Mouse (Mus musculus): Measurements from ENCODE around the gene Ube4b. TPM values are rescaled to one million over a fixed set of nuclear protein-coding genes. Genes with fewer than 3 reads are reported as not detected.

Ube4b gene
- polyA plus RNA-seq, 1 experiment from 2014 or later: 53.3 TPM

DNA sequence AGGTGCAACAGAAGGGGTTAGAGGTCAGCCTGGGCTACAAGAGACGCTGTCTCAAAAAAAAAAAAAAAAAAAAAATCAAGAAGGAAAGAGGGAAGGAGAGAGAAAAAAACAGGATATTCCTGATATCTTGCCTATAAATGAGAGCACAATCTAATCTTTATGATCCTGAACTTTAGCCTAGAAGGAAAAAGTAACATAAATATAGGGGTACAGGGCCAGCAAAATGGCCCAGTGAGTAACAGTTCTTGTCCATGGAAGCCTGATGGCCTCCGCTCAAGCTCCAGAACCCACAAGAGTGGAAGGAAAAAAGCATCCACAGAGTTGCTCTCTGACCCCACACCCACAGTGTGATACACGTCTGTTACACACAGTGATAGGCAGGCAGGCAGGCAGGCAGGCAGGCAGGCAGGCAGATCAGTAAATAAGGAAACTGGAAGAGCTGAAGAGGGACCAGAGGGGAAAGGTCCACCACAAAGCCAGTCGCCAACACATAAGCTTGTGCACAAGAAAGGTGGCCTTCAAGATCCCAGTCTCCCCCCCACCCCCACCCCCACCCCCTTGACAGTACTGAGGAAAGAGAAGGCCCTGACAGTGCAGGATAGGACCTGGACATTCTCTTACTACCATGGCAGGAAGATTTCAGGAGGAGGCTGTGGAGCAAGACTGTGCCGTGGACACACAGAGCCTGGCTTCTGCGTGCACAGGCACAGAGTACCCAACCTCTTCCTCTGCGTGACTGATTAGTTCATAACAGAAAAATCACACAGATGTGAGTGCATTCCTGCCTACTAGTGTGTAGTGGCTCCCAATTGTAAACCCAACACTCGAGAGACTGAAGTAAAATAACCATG lies 140.0 kb downstream of the Ube4b start:
- Histone ChIP-seq H3K4me2 (replicated peaks; ENCODE audit: low read depth, low read length) (no peak overlapping the region), H3K27ac (ENCODE audit: low read depth, low read length) (no peak overlapping the region), H3K9me3 (ENCODE audit: control insufficient read depth, low read length) (no peaks in the 10 kb centered on the region), H3K27me3 (ENCODE audit: control insufficient read depth, insufficient read depth, low read length) (no peaks in the 10 kb centered on the region), H3K4me3 (ENCODE audit: low read depth, low read length) (no peak overlapping the region), H3K36me3 (ENCODE audit: control insufficient read depth, insufficient read depth, low read length) (peaks cover 5% of the 10 kb centered on the region; the same call in 1 of the 2 replicates), H3K9ac (ENCODE audit: low read depth, low read length) (no peak overlapping the region), H3K4me1 (replicated peaks; ENCODE audit: control insufficient read depth, insufficient read depth, low read length) (no peaks in the 10 kb centered on the region)
- 79% methylated on average over 8 of the region's 8 CpGs for WGBS
- DNase-seq (ENCODE audit: low spot score): no peak
- no peak for ATAC-seq (ENCODE audit: low FRiP score)

- Histone ChIP-seq H3K27ac (ENCODE audit: low read depth, low read length) (no peak overlapping the region), H3K4me1 (replicated peaks; ENCODE audit: control insufficient read depth, insufficient read depth, low read length) (no peaks in the 10 kb centered on the region), H3K4me2 (replicated peaks; ENCODE audit: low read depth, low read length) (no peak overlapping the region), H3K9me3 (ENCODE audit: control insufficient read depth, low read length) (no peaks in the 10 kb centered on the region), H3K9ac (ENCODE audit: low read depth, low read length) (no peak overlapping the region), H3K4me3 (ENCODE audit: low read depth, low read length) (no peak overlapping the region), H3K36me3 (ENCODE audit: control insufficient read depth, insufficient read depth, low read length) (peaks cover 2% of the 10 kb centered on the region; the same call in 1 of the 2 replicates), H3K27me3 (ENCODE audit: control insufficient read depth, insufficient read depth, low read length) (no peaks in the 10 kb centered on the region)
- no peak for DNase-seq (ENCODE audit: low spot score)
- ATAC-seq (ENCODE audit: low FRiP score): no peak
- 93% methylated on average over 1 of the region's 1 CpGs for WGBS
Measured at GRCm38 (mm10) chr4:149285691-149286090, 140.9 kb downstream of the Ube4b start.

DNA sequence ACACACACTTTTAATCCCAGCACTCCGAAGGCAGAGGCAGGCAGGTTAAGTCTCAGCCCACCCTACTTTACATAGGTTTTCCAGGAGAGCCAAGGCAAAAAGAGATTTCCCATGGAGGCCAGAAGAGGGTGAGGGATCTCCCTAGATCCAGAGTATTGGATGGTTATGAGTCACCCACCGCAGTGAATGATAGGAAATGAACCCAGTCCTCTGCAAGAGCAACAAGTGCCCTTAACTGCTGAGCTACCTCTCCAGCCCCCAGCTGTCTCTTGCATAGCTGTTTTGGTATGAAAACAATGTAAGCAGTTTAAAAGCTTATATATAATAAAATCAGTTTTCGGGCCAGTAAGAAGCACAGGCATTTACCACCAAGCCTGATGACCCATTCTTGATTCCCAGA lies 143.5 kb downstream of the Ube4b start:
- Histone ChIP-seq H3K4me3 (ENCODE audit: low read depth, low read length) (no peak overlapping the region), H3K9ac (ENCODE audit: low read depth, low read length) (no peak overlapping the region), H3K4me1 (replicated peaks; ENCODE audit: control insufficient read depth, insufficient read depth, low read length) (no peaks in the 10 kb centered on the region), H3K36me3 (ENCODE audit: control insufficient read depth, insufficient read depth, low read length) (no peaks in the 10 kb centered on the region), H3K4me2 (replicated peaks; ENCODE audit: low read depth, low read length) (no peak overlapping the region), H3K27me3 (ENCODE audit: control insufficient read depth, insufficient read depth, low read length) (no peaks in the 10 kb centered on the region), H3K27ac (ENCODE audit: low read depth, low read length) (no peak overlapping the region), H3K9me3 (ENCODE audit: control insufficient read depth, low read length) (no peaks in the 10 kb centered on the region)
- ATAC-seq (ENCODE audit: low FRiP score) (no peak), DNase-seq (ENCODE audit: low spot score) (no peak)
- 87% methylated on average over 3 of the region's 3 CpGs for WGBS

DNA sequence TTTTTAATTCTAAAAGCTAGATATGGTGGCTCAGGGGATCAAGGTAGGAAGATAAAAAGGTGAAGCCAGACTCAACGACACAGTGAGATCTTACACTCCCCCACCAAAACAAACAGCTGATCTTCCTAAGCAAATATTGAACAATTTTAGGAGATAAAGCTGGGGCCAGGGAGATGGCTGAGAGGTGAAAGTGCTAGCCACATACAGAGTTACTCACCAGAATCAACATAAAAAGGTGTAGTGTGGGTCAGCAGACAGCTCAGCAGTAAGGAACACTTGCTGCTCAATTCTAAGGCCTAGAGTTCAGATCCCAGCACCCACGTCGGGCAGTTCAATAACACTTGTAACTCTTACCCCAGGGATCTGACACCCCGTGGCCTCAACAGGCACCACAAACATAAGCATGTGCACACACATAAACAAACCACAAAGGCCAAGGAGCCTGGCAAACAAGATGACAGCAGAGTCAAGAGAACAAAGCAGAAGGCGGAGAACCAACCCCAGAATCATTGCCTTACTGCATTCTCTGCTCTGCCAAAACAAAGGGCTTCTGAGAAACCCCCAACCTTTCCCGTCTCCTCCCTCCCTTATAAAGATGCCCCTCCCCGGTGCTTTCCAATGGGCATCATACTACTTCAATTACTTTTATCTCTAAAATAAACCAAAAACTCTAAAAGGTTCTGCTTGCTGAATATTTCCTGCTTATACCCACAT lies 144.4 kb downstream of the Ube4b start:
- DNase-seq (ENCODE audit: low spot score) (no peak), ATAC-seq (ENCODE audit: low FRiP score) (no peak)
- H3K9me3 ChIP-seq (ENCODE audit: control insufficient read depth, low read length): no peaks in the 10 kb centered on the region
- no peak overlapping the region for H3K4me2 ChIP-seq (replicated peaks; ENCODE audit: low read depth, low read length)
- H3K4me1 ChIP-seq (replicated peaks; ENCODE audit: control insufficient read depth, insufficient read depth, low read length): no peaks in the 10 kb centered on the region
- no peak overlapping the region for H3K9ac ChIP-seq (ENCODE audit: low read depth, low read length)
- H3K36me3 ChIP-seq (ENCODE audit: control insufficient read depth, insufficient read depth, low read length): no peaks in the 10 kb centered on the region
- no peak overlapping the region for H3K4me3 ChIP-seq (ENCODE audit: low read depth, low read length)
- H3K27me3 ChIP-seq (ENCODE audit: control insufficient read depth, insufficient read depth, low read length): no peaks in the 10 kb centered on the region
- H3K27ac ChIP-seq (ENCODE audit: low read depth, low read length): no peak overlapping the region
- 56% methylated on average over 7 of the region's 7 CpGs for WGBS

Other genes with a start within 250 kb of the Ube4b start
- 113 and 173 TPM in 2 replicates for gene Kif1b, start 119.1 kb downstream of the Ube4b start, polyA plus RNA-seq (2014; fragmentation: Nextera tagmentation; extraction: Ambion mirVana)
- gene Rbp7, start 28.2 kb upstream of the Ube4b start, polyA plus RNA-seq (2014; fragmentation: Nextera tagmentation; extraction: Ambion mirVana): not detected in 2 replicates
- gene Tmem274, start 50.6 kb upstream of the Ube4b start, polyA plus RNA-seq (2014; fragmentation: Nextera tagmentation; extraction: Ambion mirVana): not detected in 2 replicates
- 15.5 and 16.9 TPM in 2 replicates for gene Nmnat1, start 58.5 kb upstream of the Ube4b start, polyA plus RNA-seq (2014; fragmentation: Nextera tagmentation; extraction: Ambion mirVana)
- gene Lzic, start 58.5 kb upstream of the Ube4b start, polyA plus RNA-seq (2014; fragmentation: Nextera tagmentation; extraction: Ambion mirVana): 48.4 and 54.8 TPM in 2 replicates
- gene Ctnnbip1, start 91.5 kb upstream of the Ube4b start, polyA plus RNA-seq (2014; fragmentation: Nextera tagmentation; extraction: Ambion mirVana): 63.4 and 65.2 TPM in 2 replicates
- gene Clstn1, start 159.7 kb upstream of the Ube4b start, polyA plus RNA-seq (2014; fragmentation: Nextera tagmentation; extraction: Ambion mirVana): 33.0 and 42.6 TPM in 2 replicates

All from hindbrain, embryonic 11.5 days (tissue).